In the genomic region with DNA sequence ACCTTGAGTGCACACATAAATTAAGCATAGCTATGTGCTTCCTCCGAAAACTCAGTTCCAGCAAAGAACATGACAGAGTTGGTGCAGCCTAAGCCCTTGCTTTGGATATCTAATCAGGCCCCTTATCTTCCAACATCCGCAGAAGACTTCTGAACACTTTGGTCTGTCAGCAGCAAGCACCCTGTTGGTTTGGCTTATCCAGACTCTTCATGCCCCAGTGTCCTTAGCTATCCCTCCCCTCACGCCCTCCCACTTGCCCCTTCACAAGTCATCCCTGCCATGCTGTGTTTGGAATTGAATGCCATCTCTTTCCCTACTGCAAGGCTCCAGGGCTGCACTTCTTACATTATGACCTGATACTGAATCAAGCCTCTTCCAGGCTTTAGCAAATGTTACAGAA, we compare ENCODE assay signal across 26 mouse cellular contexts. TPM values are rescaled to one million over a fixed set of nuclear protein-coding genes. Genes with fewer than 3 reads are reported as not detected.
DNase-seq lines count a peak whose midpoint lies in the region; ATAC-seq lines count a peak whose summit lies in the region.
"Had no signal": no experiment of that assay in that cellular context is flagged by ENCODE, and none has a peak within 500 bp of the region (broad histone marks: within the 10 kb centered on the region; RNA-seq: fewer than 3 reads in every experiment).

No protein-coding gene starts in this region.

- no peak for ATAC-seq in heart, embryonic 11.5 days (replicated peaks; ENCODE audit: insufficient number of reproducible peaks, low FRiP score, low TSS enrichment)
- peak; percentile 43; the same call in 1 of the 2 replicates for ATAC-seq in heart, embryonic 16.5 days (replicated peaks; ENCODE audit: extremely low read depth, insufficient read depth, low FRiP score)
- ATAC-seq in intestine, embryonic 14.5 days (replicated peaks; ENCODE audit: low FRiP score, low TSS enrichment, low read depth), result no peak
- no peak for ATAC-seq in intestine, embryonic 16.5 days
- no peak for ATAC-seq in forebrain, embryonic 14.5 days
- ATAC-seq: forebrain, embryonic 15.5 days had no signal

- H3K36me3 ChIP-seq in heart, embryonic 10.5 days, result no peaks in the 10 kb centered on the region
- H3K36me3 ChIP-seq in heart, embryonic 11.5 days (ENCODE audit: control insufficient read depth, insufficient read depth, low read length), result no peaks in the 10 kb centered on the region
- H3K36me3 ChIP-seq in heart, embryonic 16.5 days (ENCODE audit: control insufficient read depth, insufficient read depth), result no peaks in the 10 kb centered on the region
- H3K36me3 ChIP-seq in intestine, embryonic 14.5 days (ENCODE audit: control insufficient read depth, insufficient read depth, low read length), result peaks cover 20% of the 10 kb centered on the region
- no peaks in the 10 kb centered on the region for H3K36me3 ChIP-seq in intestine, embryonic 16.5 days (ENCODE audit: control insufficient read depth, insufficient read depth, low read length)
- H3K36me3 ChIP-seq in forebrain, embryonic 14.5 days (ENCODE audit: control insufficient read depth, insufficient read depth, low read length), result no peaks in the 10 kb centered on the region
- H3K36me3 ChIP-seq: embryonic facial prominence, embryonic 13.5 days; embryonic facial prominence, embryonic 15.5 days; forebrain, embryonic 10.5 days; forebrain, embryonic 12.5 days; forebrain, embryonic 15.5 days had no signal

- H3K4me1 ChIP-seq in heart, embryonic 10.5 days, result peaks cover 28% of the 10 kb centered on the region
- H3K4me1 ChIP-seq in heart, embryonic 11.5 days (ENCODE audit: control insufficient read depth, insufficient read depth, low read length), result peaks cover 19% of the 10 kb centered on the region
- peaks cover 15% of the 10 kb centered on the region for H3K4me1 ChIP-seq in heart, embryonic 16.5 days (ENCODE audit: control insufficient read depth, insufficient read depth, low read length)
- H3K4me1 ChIP-seq in intestine, embryonic 14.5 days (replicated peaks; ENCODE audit: control insufficient read depth, insufficient read depth, low read length), result 0 out of 2 replicates have a peak, but pooled peaks cover 4% of the 10 kb centered on the region
- H3K4me1 ChIP-seq in intestine, embryonic 16.5 days (ENCODE audit: control insufficient read depth, insufficient read depth, low read length), result peaks cover 8% of the 10 kb centered on the region
- H3K4me1 ChIP-seq in forebrain, embryonic 14.5 days (ENCODE audit: control insufficient read depth, insufficient read depth, low read length), result no peaks in the 10 kb centered on the region
- H3K4me1 ChIP-seq: forebrain, embryonic 12.5 days; forebrain, embryonic 15.5 days had no signal

- no peaks in the 10 kb centered on the region for H3K9me3 ChIP-seq in heart, embryonic 10.5 days
- H3K9me3 ChIP-seq in heart, embryonic 11.5 days (replicated peaks; ENCODE audit: control insufficient read depth, low read length), result no peaks in the 10 kb centered on the region
- H3K9me3 ChIP-seq in heart, embryonic 16.5 days (replicated peaks; ENCODE audit: control insufficient read depth, low read length), result no peaks in the 10 kb centered on the region
- no peaks in the 10 kb centered on the region for H3K9me3 ChIP-seq in intestine, embryonic 14.5 days (ENCODE audit: control insufficient read depth, low read length)
- H3K9me3 ChIP-seq in intestine, embryonic 16.5 days (ENCODE audit: control insufficient read depth, low read length), result no peaks in the 10 kb centered on the region
- H3K9me3 ChIP-seq in forebrain, embryonic 14.5 days (replicated peaks; ENCODE audit: control insufficient read depth, low read length), result no peaks in the 10 kb centered on the region
- H3K9me3 ChIP-seq: embryonic facial prominence, embryonic 13.5 days; embryonic facial prominence, embryonic 15.5 days; forebrain, embryonic 10.5 days; forebrain, embryonic 12.5 days; forebrain, embryonic 15.5 days had no signal

- no peaks in the 10 kb centered on the region for H3K27me3 ChIP-seq in heart, embryonic 10.5 days (ENCODE audit: insufficient read depth, poor library complexity, severe bottlenecking)
- H3K27me3 ChIP-seq in heart, embryonic 11.5 days (ENCODE audit: control insufficient read depth, insufficient read depth, low read length), result no peaks in the 10 kb centered on the region
- no peaks in the 10 kb centered on the region for H3K27me3 ChIP-seq in heart, embryonic 16.5 days (ENCODE audit: control insufficient read depth, insufficient read depth, low read length)
- H3K27me3 ChIP-seq in intestine, embryonic 14.5 days (replicated peaks; ENCODE audit: control insufficient read depth, insufficient read depth, low read length), result no peaks in the 10 kb centered on the region
- no peaks in the 10 kb centered on the region for H3K27me3 ChIP-seq in intestine, embryonic 16.5 days (replicated peaks; ENCODE audit: control insufficient read depth, insufficient read depth, low read length)
- H3K27me3 ChIP-seq in forebrain, embryonic 14.5 days (replicated peaks; ENCODE audit: control insufficient read depth, insufficient read depth, low read length), result no peaks in the 10 kb centered on the region
- H3K27me3 ChIP-seq: embryonic facial prominence, embryonic 13.5 days; embryonic facial prominence, embryonic 15.5 days; forebrain, embryonic 12.5 days; forebrain, embryonic 15.5 days had no signal

- no peak overlapping the region for H3K4me3 ChIP-seq in heart, embryonic 10.5 days
- no peak overlapping the region for H3K4me3 ChIP-seq in heart, embryonic 11.5 days (ENCODE audit: low read depth, low read length)
- no peak overlapping the region for H3K4me3 ChIP-seq in heart, embryonic 16.5 days (ENCODE audit: low read length)
- H3K4me3 ChIP-seq in intestine, embryonic 14.5 days (ENCODE audit: low read depth, low read length), result no peak overlapping the region
- no peak overlapping the region for H3K4me3 ChIP-seq in intestine, embryonic 16.5 days (ENCODE audit: low read length)
- H3K4me3 ChIP-seq in forebrain, embryonic 14.5 days (ENCODE audit: low read depth, low read length), result no peak overlapping the region
- H3K4me3 ChIP-seq: embryonic facial prominence, embryonic 13.5 days; embryonic facial prominence, embryonic 15.5 days; erythroblast, embryonic 14.5 days; forebrain, embryonic 10.5 days; forebrain, embryonic 12.5 days; forebrain, embryonic 15.5 days had no signal

- no peak overlapping the region for H3K9ac ChIP-seq in heart, embryonic 11.5 days (ENCODE audit: low read depth, low read length)
- H3K9ac ChIP-seq in heart, embryonic 16.5 days (ENCODE audit: low read length), result no peak overlapping the region
- no peak overlapping the region for H3K9ac ChIP-seq in intestine, embryonic 14.5 days (ENCODE audit: low read length)
- no peak overlapping the region for H3K9ac ChIP-seq in intestine, embryonic 16.5 days (ENCODE audit: low read depth, low read length)
- H3K9ac ChIP-seq in forebrain, embryonic 14.5 days (ENCODE audit: low read length), result no peak overlapping the region
- H3K9ac ChIP-seq: embryonic facial prominence, embryonic 13.5 days; embryonic facial prominence, embryonic 15.5 days; forebrain, embryonic 12.5 days; forebrain, embryonic 15.5 days had no signal

- no peak overlapping the region for H3K27ac ChIP-seq in heart, embryonic 10.5 days
- H3K27ac ChIP-seq in heart, embryonic 11.5 days (ENCODE audit: low read depth, low read length), result no peak overlapping the region
- H3K27ac ChIP-seq in heart, embryonic 16.5 days (ENCODE audit: low read length), result no peak overlapping the region
- H3K27ac ChIP-seq in intestine, embryonic 14.5 days (ENCODE audit: low read depth), result no peak overlapping the region
- H3K27ac ChIP-seq in intestine, embryonic 16.5 days (ENCODE audit: low read length), result no peak overlapping the region
- H3K27ac ChIP-seq in forebrain, embryonic 14.5 days (ENCODE audit: low read depth, low read length), result no peak overlapping the region
- H3K27ac ChIP-seq: embryonic facial prominence, embryonic 13.5 days; embryonic facial prominence, embryonic 15.5 days; forebrain, embryonic 10.5 days; forebrain, embryonic 12.5 days; forebrain, embryonic 15.5 days had no signal

- no peak overlapping the region for H3K4me2 ChIP-seq in heart, embryonic 11.5 days
- no peak overlapping the region for H3K4me2 ChIP-seq in heart, embryonic 16.5 days (ENCODE audit: low read depth, low read length)
- H3K4me2 ChIP-seq in intestine, embryonic 14.5 days (ENCODE audit: low read length), result no peak overlapping the region
- H3K4me2 ChIP-seq in intestine, embryonic 16.5 days (ENCODE audit: low read depth, low read length), result no peak overlapping the region
- no peak overlapping the region for H3K4me2 ChIP-seq in forebrain, embryonic 14.5 days (ENCODE audit: low read length)
- H3K4me2 ChIP-seq: embryonic facial prominence, embryonic 13.5 days; embryonic facial prominence, embryonic 15.5 days; forebrain, embryonic 12.5 days; forebrain, embryonic 15.5 days had no signal

- 25% methylated on average over 3 of the region's 3 CpGs for WGBS in heart, embryonic 10.5 days
- 21% methylated on average over 3 of the region's 3 CpGs for WGBS in heart, embryonic 11.5 days (ENCODE audit: insufficient replicate concordance)
- WGBS in heart, embryonic 16.5 days, result 39% methylated on average over 3 of the region's 3 CpGs
- 85% methylated on average over 3 of the region's 3 CpGs for WGBS in intestine, embryonic 14.5 days
- 89% methylated on average over 3 of the region's 3 CpGs for WGBS in intestine, embryonic 16.5 days
- WGBS in forebrain, embryonic 14.5 days, result 91% methylated on average over 3 of the region's 3 CpGs

- DNase-seq in heart, embryonic 10.5 days (ENCODE audit: low spot score), result peak; percentile 80
- no peak for DNase-seq in heart, postnatal 25 days (ENCODE audit: low spot score)
- DNase-seq in intestine, embryonic 14.5 days (ENCODE audit: low spot score), result peak; percentile 38
- DNase-seq in forebrain, embryonic 14.5 days (ENCODE audit: low spot score), result no peak
- DNase-seq: adrenal gland, adult 2 months; adrenal gland, postnatal 10 days; adrenal gland, postnatal 25 days; cerebellum, adult 11 months; cerebellum, adult 18-20 months; cerebellum, adult 8-10 months; cerebellum, adult 9-11 months; cerebellum, postnatal 14 days; cerebellum, postnatal 36 days; embryo, embryonic 11 days had no signal

- intact Hi-C loops in heart, postnatal 25 days (cut with DNase I), result no loop called here

RNA-seq across cellular contexts. Expression of gene Myoz2, which starts 40.9 kb away (rescaled TPM):
- 24.0 and 70.2 TPM in 2 replicates for polyA plus RNA-seq in heart, embryonic 10.5 days (2016; fragmentation: Nextera tagmentation; extraction: Ambion mirVana)
- 100 and 111 TPM in 2 replicates for polyA plus RNA-seq in heart, embryonic 11.5 days (2014; fragmentation: Nextera tagmentation; extraction: Ambion mirVana)
- 243 and 252 TPM in 2 replicates for polyA plus RNA-seq in heart, embryonic 16.5 days (2015; fragmentation: Nextera tagmentation; extraction: Ambion mirVana)
- total RNA-seq in heart, postnatal 25 days (2021), result 1,000 to 10,000 TPM; 2,092 to 2,205 TPM
- not detected in 2 replicates for polyA plus RNA-seq in intestine, embryonic 14.5 days (2014; fragmentation: Nextera tagmentation; extraction: Ambion mirVana)
- 0.45 and 0.59 TPM in 2 replicates for polyA plus RNA-seq in intestine, embryonic 16.5 days (2015; fragmentation: Nextera tagmentation; extraction: Ambion mirVana)
- polyA plus RNA-seq in forebrain, embryonic 14.5 days (2014; fragmentation: Nextera tagmentation; extraction: Ambion mirVana), result not detected in 2 replicates
- total RNA-seq: adrenal gland, postnatal 25 days; common myeloid progenitor, adult 5-6 weeks; ES-E14; MEL had no signal
- polyA plus RNA-seq: adrenal gland, adult 2 months; erythroblast, embryonic 14.5 days; forebrain, embryonic 10.5 days; forebrain, embryonic 12.5 days; forebrain, embryonic 15.5 days had no signal

Comparison
In these comparisons a context has a peak if more than half of its experiments do, and no peak if none do; other contexts are left out.
1. DNase-seq: peak in heart, embryonic 10.5 days (single experiment) and intestine, embryonic 14.5 days (single experiment); none in heart, postnatal 25 days (single experiment) and forebrain, embryonic 14.5 days (single experiment).
2. RNA of gene Myoz2, which starts 40.9 kb away (polyA plus RNA-seq): 243 to 252 TPM in heart, embryonic 16.5 days, 100 to 111 TPM in heart, embryonic 11.5 days and 24.0 to 70.2 TPM in heart, embryonic 10.5 days; 0.45 to 0.59 TPM in intestine, embryonic 16.5 days, not detected in intestine, embryonic 14.5 days and not detected in forebrain, embryonic 14.5 days; every median in the first group is over 10 times any median in the second.